Mouse (Mus musculus) embryonic fibroblast, embryonic 13.5 days (primary cell): ENCODE results near the gene Eif2ak4.

ENCODE experiments used
- CTCF ChIP-seq: IDR thresholded peaks from 2 replicates; pipeline ENCODE4 v1.5.1; 2011; ENCODE audit warnings: mild to moderate bottlenecking, control low read depth, low read length, moderate library complexity, borderline replicate concordance; ENCODE audit not compliant: insufficient read depth
- POLR2A ChIP-seq: IDR thresholded peaks from 2 replicates; pipeline ENCODE4 v1.6.1; 2011; ENCODE audit warnings: low read depth, mild to moderate bottlenecking, control low read depth, low read length, moderate library complexity

GRCm38 (mm10) chr2:118371841-118372240, 16.6 kb upstream of the Eif2ak4 start:
- TF ChIP-seq POLR2A (no peak), CTCF (no peak)
